Mouse (Mus musculus) adrenal gland, postnatal 10 days (tissue): ENCODE data around the gene Nfkbie. TPM values are rescaled to one million over a fixed set of nuclear protein-coding genes. Genes with fewer than 3 reads are reported as not detected.
A peak's percentile ranks its signal among the peaks of the same experiment; 100 is the strongest.

Source experiments
- DNase-seq: peaks from one replicate; pipeline ENCODE4 v3.0.0; 2021; ENCODE audit warnings: mixed read lengths
- total RNA-seq, 2 experiments: library from RNA; stranded (reverse); gene quantifications; 2 replicates each; pipeline ENCODE4 v1.2.3; 2021

The Nfkbie gene
- total RNA-seq, 2 experiments from 2014 or later: 4.4 to 6.2 TPM

GRCm38 (mm10) chr17:45563216-45563615 is 7.7 kb downstream of the Nfkbie start:
- DNase-seq: no peak

DNA sequence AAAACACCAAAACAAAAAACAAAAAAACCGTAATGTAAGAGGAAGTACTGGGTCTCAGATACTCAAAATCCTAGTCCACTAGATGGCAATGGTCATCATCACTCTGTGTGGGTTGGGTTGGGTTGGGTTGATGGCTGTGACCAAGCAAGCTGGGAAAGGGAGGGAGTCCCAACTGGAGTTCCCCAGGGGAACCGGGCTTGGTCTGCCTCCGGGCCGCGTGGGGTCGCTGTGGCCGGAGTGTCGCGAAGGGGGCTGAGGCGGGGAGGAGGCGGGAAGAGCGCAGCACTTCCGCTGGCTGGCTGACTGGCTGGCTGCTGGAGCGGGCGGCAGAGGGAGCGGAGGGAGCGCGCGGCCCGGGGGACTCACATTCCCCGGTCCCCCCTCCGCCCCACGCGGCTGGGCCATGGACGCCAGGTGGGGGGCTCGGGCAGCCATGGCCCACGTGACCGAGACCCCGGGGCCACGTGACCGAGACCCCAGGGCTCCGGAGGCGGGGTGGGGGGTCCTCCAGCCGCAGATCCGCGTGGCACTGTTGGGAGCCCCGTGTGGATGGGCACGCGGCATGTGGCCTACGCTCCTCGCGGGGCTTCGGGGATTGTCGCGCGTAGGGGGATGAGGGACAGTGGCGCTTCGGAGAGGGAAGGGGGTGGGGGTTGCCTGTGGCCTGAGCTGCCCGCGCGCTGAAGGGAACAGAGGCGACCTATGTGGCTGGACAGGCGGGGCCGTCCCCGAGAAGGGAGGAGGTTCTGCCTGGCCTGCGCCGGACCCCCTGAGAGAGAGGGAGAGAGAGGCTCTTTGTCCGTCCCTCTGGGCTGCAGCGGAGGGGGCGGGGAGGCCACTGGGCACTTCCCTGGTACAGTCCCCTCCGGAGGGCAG is 8.4 kb downstream of the Nfkbie start, which contains the start of gene Slc35b2:
Slc35b2 (plus strand) TSS at position 220 of the 876 bp plus-strand sequence.
- DNase-seq: peak; percentile 98

- no peak for DNase-seq
Measured at GRCm38 (mm10) chr17:45564531-45565084, 9.1 kb downstream of the Nfkbie start.

GRCm38 (mm10) chr17:45565103-45565502 is 9.6 kb downstream of the Nfkbie start:
- DNase-seq: no peak

GRCm38 (mm10) chr17:45566031-45566359 is 10.5 kb downstream of the Nfkbie start:
- DNase-seq: no peak

DNA sequence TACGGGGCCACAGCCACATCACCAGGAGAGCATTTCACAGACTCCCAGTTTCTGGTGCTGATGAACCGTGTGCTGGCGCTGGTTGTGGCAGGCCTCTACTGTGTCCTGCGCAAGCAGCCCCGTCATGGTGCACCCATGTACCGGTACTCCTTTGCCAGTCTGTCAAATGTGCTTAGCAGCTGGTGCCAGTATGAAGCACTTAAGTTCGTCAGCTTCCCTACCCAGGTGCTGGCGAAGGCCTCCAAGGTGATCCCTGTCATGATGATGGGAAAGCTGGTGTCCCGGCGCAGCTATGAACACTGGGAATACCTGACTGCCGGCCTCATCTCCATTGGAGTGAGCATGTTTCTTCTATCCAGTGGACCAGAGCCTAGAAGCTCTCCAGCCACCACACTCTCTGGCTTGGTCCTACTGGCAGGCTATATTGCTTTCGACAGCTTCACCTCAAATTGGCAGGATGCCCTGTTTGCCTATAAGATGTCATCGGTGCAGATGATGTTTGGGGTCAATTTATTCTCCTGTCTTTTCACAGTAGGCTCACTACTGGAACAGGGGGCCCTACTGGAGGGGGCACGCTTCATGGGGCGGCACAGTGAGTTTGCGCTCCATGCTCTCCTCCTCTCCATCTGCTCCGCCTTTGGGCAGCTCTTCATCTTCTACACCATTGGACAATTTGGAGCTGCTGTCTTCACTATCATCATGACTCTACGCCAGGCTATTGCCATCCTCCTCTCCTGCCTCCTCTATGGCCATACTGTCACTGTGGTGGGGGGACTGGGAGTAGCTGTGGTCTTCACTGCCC is 11.1 kb downstream of the Nfkbie start:
- no peak for DNase-seq

GRCm38 (mm10) chr17:45567162-45567601 is 11.7 kb downstream of the Nfkbie start:
- peak; percentile 68 for DNase-seq

DNA sequence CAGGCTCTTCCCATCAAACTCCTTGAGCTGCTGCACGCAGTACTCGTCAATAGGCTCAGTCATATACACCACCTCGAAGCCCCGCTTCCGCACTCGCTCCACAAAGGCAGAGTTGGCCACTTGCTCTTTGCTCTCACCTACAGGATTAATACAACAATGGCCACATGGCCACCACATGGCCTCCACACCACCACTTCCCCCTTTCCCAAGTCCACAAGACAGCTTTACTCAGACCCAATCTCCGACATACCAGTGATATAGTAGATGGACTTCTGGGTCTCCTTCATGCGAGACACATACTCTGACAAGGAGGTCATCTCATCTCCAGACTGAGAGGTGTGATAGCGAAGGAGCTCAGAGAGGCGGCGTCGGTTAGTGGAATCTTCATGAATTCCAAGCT is 13.5 kb downstream of the Nfkbie start:
- no peak for DNase-seq

GRCm38 (mm10) chr17:45569999-45570398 is 14.5 kb downstream of the Nfkbie start:
- DNase-seq: no peak

GRCm38 (mm10) chr17:45572103-45573086 is 16.9 kb downstream of the Nfkbie start:
- peak; percentile 81 for DNase-seq

DNA sequence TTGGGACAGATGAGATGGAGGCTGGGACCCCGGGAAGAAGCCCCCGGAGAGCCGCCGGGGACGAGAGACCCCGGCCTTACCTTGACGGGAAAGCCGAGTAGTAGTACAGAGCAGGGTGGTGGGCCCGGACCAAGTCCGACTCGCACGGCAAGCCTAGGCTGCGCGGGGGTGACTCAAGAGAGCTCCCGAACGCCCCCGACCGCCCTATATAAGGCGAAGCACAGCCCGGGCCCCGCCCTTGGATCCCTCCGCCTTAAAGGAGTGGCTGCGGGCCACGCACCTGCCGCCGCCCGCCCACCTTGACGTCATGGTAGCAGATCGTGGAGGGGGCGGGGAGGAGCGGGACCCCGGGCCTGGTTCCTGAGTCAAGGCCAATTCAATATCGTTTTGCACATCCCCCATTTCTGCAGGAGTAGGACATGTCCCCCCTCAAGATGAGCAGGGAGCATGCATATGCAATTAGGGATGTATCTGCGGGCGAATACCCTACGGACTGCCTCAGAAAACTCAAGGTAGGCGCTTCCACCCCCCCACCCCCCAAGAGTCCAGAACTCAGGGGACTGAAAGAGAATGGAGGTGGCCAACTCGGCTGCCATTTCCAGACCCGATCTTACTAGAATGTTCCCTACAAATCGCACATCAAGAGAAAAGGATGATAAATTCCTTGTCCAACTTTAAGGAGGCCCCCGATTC is 17.7 kb downstream of the Nfkbie start, which contains the start of gene Hsp90ab1:
Hsp90ab1 (minus strand) TSS at position 185 of the 693 bp plus-strand sequence.
- peak; percentile 100 for DNase-seq

GRCm38 (mm10) chr17:45573780-45574123 is 18.2 kb downstream of the Nfkbie start:
- peak; percentile 98 for DNase-seq

GRCm38 (mm10) chr17:45574129-45574761 is 18.7 kb downstream of the Nfkbie start:
- peak; percentile 84 for DNase-seq

DNA sequence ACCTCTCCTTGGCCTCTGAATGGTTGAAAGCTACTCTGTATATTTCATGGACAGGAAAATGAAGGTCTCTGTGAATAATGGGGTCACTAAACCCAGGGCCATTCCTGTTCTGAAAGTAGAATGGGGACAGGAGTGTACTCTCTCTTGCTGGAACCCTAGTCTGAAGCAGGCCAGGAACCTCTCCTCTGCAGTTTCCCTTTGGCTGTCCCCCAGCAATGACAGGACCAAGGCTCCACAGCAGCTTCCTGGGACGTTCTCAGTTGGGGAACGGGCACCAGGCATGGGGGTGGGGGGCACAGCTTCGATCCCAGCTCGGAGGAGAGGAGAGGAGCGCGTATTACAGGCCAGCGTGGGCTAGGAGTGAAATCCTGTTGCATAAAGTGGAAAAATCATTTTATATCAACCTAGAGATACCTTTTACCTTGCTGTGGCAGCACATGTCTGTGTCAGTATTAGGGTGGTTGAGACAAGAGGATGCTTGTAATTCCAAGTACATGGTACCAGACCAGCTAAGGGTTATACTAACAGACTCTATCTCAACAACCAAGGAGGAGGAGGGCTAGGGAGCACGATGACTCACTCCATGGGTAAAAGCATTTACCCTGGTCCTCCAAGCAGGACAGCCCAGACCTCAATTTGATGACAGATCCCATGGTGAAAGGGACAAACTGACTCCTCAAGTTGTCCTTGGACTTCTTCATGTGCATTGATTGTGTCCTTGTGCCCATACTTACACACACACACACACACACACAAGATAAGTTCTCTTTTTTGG is 19.8 kb downstream of the Nfkbie start:
- DNase-seq: no peak

GRCm38 (mm10) chr17:45578242-45578641 is 22.7 kb downstream of the Nfkbie start:
- DNase-seq: no peak

GRCm38 (mm10) chr17:45578843-45579242 is 23.3 kb downstream of the Nfkbie start:
- DNase-seq: peak; percentile 47

DNA sequence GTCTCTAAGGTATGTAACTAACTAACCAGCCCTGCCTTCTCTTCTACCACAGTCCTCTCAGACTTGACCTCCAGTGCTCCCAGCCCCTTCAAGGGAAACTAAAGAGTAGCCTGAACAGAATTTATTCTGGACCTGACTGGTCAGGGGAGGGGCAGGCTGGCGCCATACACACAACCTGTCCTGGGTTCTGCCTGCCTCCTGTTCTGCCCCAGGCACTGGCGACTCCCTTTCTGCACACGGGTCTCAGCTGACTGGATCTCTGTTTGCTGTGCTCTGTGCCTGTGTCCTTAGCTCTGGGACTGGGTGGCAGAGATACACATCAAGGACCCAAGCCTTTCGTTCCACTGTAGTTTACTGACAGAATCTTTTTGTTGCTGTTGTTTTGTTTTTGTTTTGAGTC is 24.1 kb downstream of the Nfkbie start:
- DNase-seq: no peak

- peak; percentile 42 for DNase-seq
Measured at GRCm38 (mm10) chr17:45580958-45581477, 25.5 kb downstream of the Nfkbie start.

- DNase-seq: peak; percentile 82
Measured at GRCm38 (mm10) chr17:45581567-45581983, 26.1 kb downstream of the Nfkbie start.
